Mouse (Mus musculus) midbrain, postnatal 0 days (tissue): Measurements from ENCODE around the gene Rspo1. TPM values are rescaled to one million over a fixed set of nuclear protein-coding genes. Genes with fewer than 3 reads are reported as not detected.
A peak's percentile ranks its signal among the peaks of the same experiment; 100 is the strongest.
"Not testable (repeated sequence)": the region's sequence is repeated elsewhere in the genome, so short reads cannot be mapped to it uniquely, and the experiment has no call there.

ENCODE experiments used
- ATAC-seq: fragments of 200-750 bp; cut with Nextera tagmentation; 2 replicates; pipeline ENCODE4 v1.8.0; 2017; ENCODE audit warnings: moderate number of reproducible peaks, mild to moderate bottlenecking, moderate TSS enrichment, moderate library complexity; ENCODE audit not compliant: low FRiP score
- DNase-seq: peaks from one replicate; pipeline ENCODE4 v3.0.0-alpha.2; 2015; ENCODE audit warnings: low spot score
- H3K27ac ChIP-seq: fragments of 300-500 bp; sonication (generic); 2 replicates; pipeline ENCODE4 v1.5.1; 2014; ENCODE audit warnings: low read depth, mild to moderate bottlenecking, low read length, mixed read lengths
- H3K27me3 ChIP-seq: fragments of 300-500 bp; sonication (generic); 2 replicates; pipeline ENCODE4 v1.6.1; 2014; ENCODE audit warnings: low read length, control low read depth, mixed read lengths; ENCODE audit not compliant: insufficient read depth
- H3K36me3 ChIP-seq: fragments of 300-500 bp; sonication (generic); 2 replicates; pipeline ENCODE4 v1.6.1; 2014; ENCODE audit warnings: low read length, control low read depth, mixed read lengths; ENCODE audit not compliant: insufficient read depth
- H3K4me1 ChIP-seq: fragments of 300-500 bp; sonication (generic); 2 replicates; pipeline ENCODE4 v1.6.1; 2014; ENCODE audit warnings: mild to moderate bottlenecking, control low read depth, antibody characterized with exemption, low read length, mixed read lengths; ENCODE audit not compliant: insufficient read depth
- H3K4me2 ChIP-seq: fragments of 300-500 bp; sonication (generic); 2 replicates; pipeline ENCODE4 v1.6.1; 2014; ENCODE audit warnings: low read depth, mild to moderate bottlenecking, low read length, mixed read lengths; ENCODE audit not compliant: poor library complexity, severe bottlenecking
- H3K4me3 ChIP-seq: fragments of 300-500 bp; sonication (generic); 2 replicates; pipeline ENCODE4 v1.5.1; 2014; ENCODE audit warnings: low read depth, mild to moderate bottlenecking, low read length, moderate library complexity
- H3K9ac ChIP-seq: fragments of 300-500 bp; sonication (generic); replicated peaks from 2 replicates; pipeline ENCODE4 v1.6.1; 2014; ENCODE audit warnings: mild to moderate bottlenecking, low read length, moderate library complexity, mixed read lengths; ENCODE audit not compliant: poor library complexity, severe bottlenecking
- H3K9me3 ChIP-seq: fragments of 300-500 bp; sonication (generic); 2 replicates; pipeline ENCODE4 v1.6.1; 2016; ENCODE audit warnings: low read length, control low read depth
- CTCF ChIP-seq: IDR thresholded peaks from 2 replicates; pipeline ENCODE4 v1.5.1; 2016; ENCODE audit warnings: antibody characterized with exemption, mild to moderate bottlenecking
- WGBS: fragments of 180-500 bp; shearing (Covaris S2); extraction: QIAGEN DNeasy Blood & Tissue Kit; methylation state at CpG from one replicate; pipeline ENCODE4 v1.1.7; 2014; 5-methylcytosine and 5-hydroxymethylcytosine counted together
- polyA plus RNA-seq: library from polyadenylated mRNA; unstranded; fragments of >200 nt; fragmentation: Nextera tagmentation; extraction: Ambion mirVana; gene quantifications from 2 replicates; pipeline ENCODE4 v1.2.1, GENCODE M21; 2015
- total RNA-seq: library from RNA; depleted of rRNA; stranded (reverse); fragments of >200 nt; gene quantifications from 2 replicates; pipeline ENCODE4 v1.2.3, GENCODE M21; 2014; rRNA removed

Rspo1 gene
- total RNA-seq = 2.5 and 3.0 TPM in 2 replicates
- polyA plus RNA-seq = 1.2 and 1.8 TPM in 2 replicates

- no peak for ATAC-seq
- WGBS = 3% methylated on average over 48 of the region's 62 CpGs
- no peak for TF ChIP-seq CTCF
- no peak within 1 kb of the TSS for H3K9ac ChIP-seq
- H3K9me3 ChIP-seq = no peaks in the 10 kb centered on the region
- H3K4me3 ChIP-seq = peak within 1 kb of the TSS; percentile 30
- no peaks in the 10 kb centered on the region for H3K4me1 ChIP-seq
- H3K4me2 ChIP-seq = peak within 1 kb of the TSS; percentile 49
- no peaks in the 10 kb centered on the region for H3K36me3 ChIP-seq
- H3K27ac ChIP-seq = no peak within 1 kb of the TSS
- no peak for DNase-seq
- peaks cover 62% of the 10 kb centered on the region for H3K27me3 ChIP-seq
These were observed at the start of gene Rspo1 for GRCm38 (mm10) chr4:124985671-124986602. Rspo1 (plus strand) TSS chr4:124986430.

- Histone ChIP-seq H3K4me3 (peak within 1 kb of the TSS; percentile 58), H3K4me2 (peak within 1 kb of the TSS; percentile 91), H3K36me3 (0 out of 2 replicates have a peak, but pooled peaks cover 8% of the 10 kb centered on the region), H3K9me3 (no peaks in the 10 kb centered on the region), H3K27me3 (no peaks in the 10 kb centered on the region), H3K4me1 (peaks cover 3% of the 10 kb centered on the region), H3K9ac (peak within 1 kb of the TSS; percentile 56), H3K27ac (no peak within 1 kb of the TSS)
- DNase-seq (peak; percentile 99), ATAC-seq (peak; percentile 99)
- TF ChIP-seq CTCF = no peak
- WGBS = under 1% methylated on average over 52 of the region's 52 CpGs
These were observed 49.4 kb upstream of the Rspo1 start, which contains the start of gene 9930104L06Rik for GRCm38 (mm10) chr4:124936613-124937471. 9930104L06Rik (plus strand) TSS chr4:124937048.

DNA sequence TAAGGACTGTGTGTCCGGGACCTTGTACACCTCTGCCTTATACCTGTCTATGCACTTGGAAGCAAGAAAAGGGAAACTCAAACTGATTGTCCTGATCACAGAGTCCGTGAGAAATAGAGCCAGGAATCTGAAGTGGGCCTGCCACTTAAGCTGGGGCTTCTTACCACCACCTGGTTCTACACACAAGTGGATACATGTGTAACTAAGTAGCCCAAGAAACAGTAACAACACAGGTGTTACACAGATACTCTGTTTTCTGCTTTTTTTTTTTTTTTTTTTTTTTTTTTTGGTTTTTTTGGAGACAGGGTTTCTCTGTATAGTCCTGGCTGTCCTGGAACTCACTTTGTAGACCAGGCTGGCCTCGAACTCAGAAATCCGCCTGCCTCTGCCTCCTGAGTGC is 47.0 kb upstream of the Rspo1 start, which contains the start of gene Cdca8:
Gene Cdca8, minus strand, starts transcription at position 101 of the 400 bp plus-strand sequence.
- ATAC-seq, H3K4me3 ChIP-seq, DNase-seq, H3K27ac ChIP-seq, H3K4me1 ChIP-seq, H3K9me3 ChIP-seq, H3K27me3 ChIP-seq, H3K4me2 ChIP-seq, H3K9ac ChIP-seq: not testable (repeated sequence)
- 96% methylated on average over 4 of the region's 4 CpGs for whole genome bisulfite sequencing
- peaks cover 18% of the 10 kb centered on the region for H3K36me3 ChIP-seq

- H3K4me2 ChIP-seq = no peak overlapping the region
- no peak overlapping the region for H3K9ac ChIP-seq
- no peak overlapping the region for H3K27ac ChIP-seq
- no peaks in the 10 kb centered on the region for H3K9me3 ChIP-seq
- peak; percentile 97 for TF ChIP-seq CTCF
- peaks cover 18% of the 10 kb centered on the region for H3K36me3 ChIP-seq
- no peaks in the 10 kb centered on the region for H3K4me1 ChIP-seq
- 9% methylated on average over 4 of the region's 4 CpGs for WGBS
- DNase-seq (peak; percentile 80), ATAC-seq (no peak)
- H3K4me3 ChIP-seq = no peak overlapping the region
- H3K27me3 ChIP-seq = no peaks in the 10 kb centered on the region
These were observed 43.2 kb upstream of the Rspo1 start for GRCm38 (mm10) chr4:124943022-124943421.

GRCm38 (mm10) chr4:124943781-124944180 is 42.4 kb upstream of the Rspo1 start:
- DNase-seq (no peak), ATAC-seq (no peak)
- H3K4me2 ChIP-seq = no peak overlapping the region
- H3K27me3 ChIP-seq = no peaks in the 10 kb centered on the region
- no peak overlapping the region for H3K4me3 ChIP-seq
- no peaks in the 10 kb centered on the region for H3K4me1 ChIP-seq
- no peak for TF ChIP-seq CTCF
- no peaks in the 10 kb centered on the region for H3K9me3 ChIP-seq
- H3K27ac ChIP-seq = no peak overlapping the region
- WGBS = 88% methylated on average over 5 of the region's 5 CpGs
- peaks cover 18% of the 10 kb centered on the region for H3K36me3 ChIP-seq
- H3K9ac ChIP-seq = no peak overlapping the region
